Mouse (Mus musculus) small intestine, adult 2 months (tissue): Measurements from ENCODE around the gene Kif24. TPM values are rescaled to one million over a fixed set of nuclear protein-coding genes. Genes with fewer than 3 reads are reported as not detected.

Experiments used
- H3K27ac ChIP-seq: fragments of 200-500 bp; 2 replicates; pipeline ENCODE4 v1.5.1; 2012; ENCODE audit warnings: low read depth, low read length, control low read depth, inconsistent platforms; ENCODE audit not compliant: insufficient read depth
- H3K27me3 ChIP-seq: fragments of 200-500 bp; 2 replicates; pipeline ENCODE4 v1.6.1; 2012; ENCODE audit warnings: mild to moderate bottlenecking, moderate library complexity, low read length, inconsistent platforms; ENCODE audit not compliant: control insufficient read depth, insufficient read depth
- H3K36me3 ChIP-seq: fragments of 200-500 bp; 2 replicates; pipeline ENCODE4 v1.6.1; 2012; ENCODE audit warnings: mild to moderate bottlenecking, low read length, control low read depth, inconsistent platforms; ENCODE audit not compliant: control insufficient read depth, insufficient read depth
- H3K4me1 ChIP-seq: fragments of 200-500 bp; 2 replicates; pipeline ENCODE4 v1.6.1; 2012; ENCODE audit warnings: low read length, inconsistent platforms, mixed read lengths; ENCODE audit not compliant: control insufficient read depth, insufficient read depth, insufficient read length
- H3K4me3 ChIP-seq: fragments of 200-500 bp; 2 replicates; pipeline ENCODE4 v1.5.1; 2012; ENCODE audit warnings: low read depth, mild to moderate bottlenecking, control low read depth, inconsistent platforms, low read length, moderate library complexity
- CTCF ChIP-seq: fragments of 200-500 bp; IDR thresholded peaks from 2 replicates; pipeline ENCODE4 v1.5.1; 2012; ENCODE audit warnings: low read depth, mild to moderate bottlenecking, control low read depth, inconsistent platforms, low read length, moderate library complexity, mixed read lengths; ENCODE audit not compliant: insufficient replicate concordance, insufficient read length; ENCODE audit errors: extremely low read depth
- POLR2A ChIP-seq: fragments of 200-500 bp; IDR thresholded peaks from 2 replicates; pipeline ENCODE4 v1.6.1; 2012; ENCODE audit warnings: low read depth, mild to moderate bottlenecking, control low read depth, inconsistent platforms, low read length, moderate library complexity
- WGBS: fragments of 180-500 bp; shearing (Covaris S2); methylation state at CpG from one replicate; pipeline ENCODE4 v1.1.7; 2018; 5-methylcytosine and 5-hydroxymethylcytosine counted together
- polyA plus RNA-seq: library from polyadenylated mRNA; depleted of rRNA; stranded (reverse); fragments of >200 nt; gene quantifications from 2 replicates; pipeline ENCODE4 v1.2.3, GENCODE M21; 2012; rRNA removed

Kif24 gene
- polyA plus RNA-seq, 1 experiment = 1.1 TPM

DNA sequence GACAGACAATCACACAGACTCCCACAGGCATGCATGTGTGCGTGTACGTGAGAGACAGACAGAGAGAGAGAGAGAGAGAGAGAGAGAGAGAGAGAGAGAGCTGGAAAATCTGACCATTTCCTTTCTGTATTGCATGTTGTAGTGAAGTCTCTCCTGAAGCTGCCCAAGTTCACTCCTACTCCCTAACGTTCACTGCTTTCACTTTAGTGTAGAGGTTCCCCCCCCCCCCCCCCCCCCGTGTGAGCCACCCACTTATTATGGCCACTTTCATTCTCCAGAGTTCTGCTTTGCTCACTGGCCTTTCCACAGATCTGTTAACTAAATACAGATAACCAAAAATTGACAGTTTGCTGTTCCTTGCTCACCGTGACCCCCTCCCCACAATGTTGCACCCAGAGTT lies 116.8 kb downstream of the Kif24 start:
- Histone ChIP-seq H3K27me3 (no peaks in the 10 kb centered on the region), H3K36me3 (peaks cover 2% of the 10 kb centered on the region; the same call in 1 of the 2 replicates), H3K4me3 (peak overlapping the region; percentile 10; the same call in 1 of the 2 replicates), H3K4me1 (peaks cover 14% of the 10 kb centered on the region), H3K27ac (peak overlapping the region; percentile 92)
- WGBS = 7% methylated on average over 5 of the region's 5 CpGs
- TF ChIP-seq CTCF (no peak), POLR2A (no peak)

DNA sequence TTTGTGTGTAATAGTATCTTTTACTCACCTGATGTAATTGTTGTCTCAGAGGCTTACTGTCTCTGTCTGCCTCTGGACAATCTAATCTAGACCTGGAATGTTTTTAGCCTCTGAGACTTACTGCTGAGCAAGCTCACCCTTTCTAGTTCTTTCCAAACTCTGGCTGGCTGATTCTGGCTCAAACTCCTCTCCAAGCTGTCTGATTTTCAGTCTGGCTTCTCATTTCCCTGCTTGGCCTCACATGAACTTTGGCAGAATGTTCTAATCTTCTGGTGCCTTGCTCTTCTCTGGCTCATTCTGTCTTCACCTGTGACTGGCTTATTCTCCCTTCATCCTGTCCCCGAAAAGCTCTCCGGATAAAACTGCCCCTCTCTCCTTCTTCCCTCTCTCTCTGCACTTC lies 118.7 kb downstream of the Kif24 start:
- Histone ChIP-seq H3K36me3 (no peaks in the 10 kb centered on the region), H3K4me1 (peaks cover 14% of the 10 kb centered on the region), H3K27ac (no peak overlapping the region), H3K27me3 (no peaks in the 10 kb centered on the region), H3K4me3 (no peak overlapping the region)
- no peak for TF ChIP-seq CTCF
- no peak for TF ChIP-seq POLR2A
- WGBS = 83% methylated on average over 2 of the region's 2 CpGs

DNA sequence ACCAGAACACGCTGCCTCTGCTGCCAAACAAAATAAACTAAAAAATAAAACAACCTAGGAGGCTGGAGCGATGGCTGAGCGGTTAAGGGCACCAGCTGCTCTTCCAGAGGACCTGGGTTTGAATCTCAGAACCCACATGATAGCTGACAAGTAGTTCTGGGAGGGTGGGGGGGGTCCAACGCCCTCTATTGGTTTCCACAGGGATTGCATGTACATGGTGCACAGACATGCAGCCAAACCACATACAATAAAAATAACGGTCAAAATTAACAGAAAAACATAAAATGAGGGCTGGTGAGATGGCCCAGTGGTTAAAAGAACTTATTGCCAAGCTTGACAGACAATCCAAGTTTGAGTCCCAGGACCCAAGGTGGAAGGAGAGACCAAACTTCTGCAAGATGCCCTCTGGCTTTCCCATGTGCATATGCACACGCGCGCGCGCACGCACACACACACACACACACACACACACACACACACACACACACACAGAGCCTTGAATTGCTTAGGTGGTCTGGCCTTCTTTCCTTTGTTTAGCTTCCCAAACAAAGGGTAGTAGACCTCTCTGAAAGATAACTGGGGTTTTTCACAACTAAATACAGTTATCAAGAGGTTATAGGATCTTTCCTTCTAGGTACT lies 123.7 kb downstream of the Kif24 start:
- no peak overlapping the region for H3K27ac ChIP-seq
- H3K4me1 ChIP-seq = peaks cover 2% of the 10 kb centered on the region; the same call in 1 of the 2 replicates
- no peak for TF ChIP-seq POLR2A
- TF ChIP-seq CTCF = peak; percentile 25; the same call in 1 of the 2 replicates
- H3K36me3 ChIP-seq = no peaks in the 10 kb centered on the region
- 82% methylated on average over 11 of the region's 11 CpGs for WGBS
- H3K27me3 ChIP-seq = no peaks in the 10 kb centered on the region
- H3K4me3 ChIP-seq = no peak overlapping the region

Other genes with a start within 250 kb of the Kif24 start
- gene Ubap2, start 189.7 kb downstream of the Kif24 start, polyA plus RNA-seq = 60.7 and 80.3 TPM in 2 replicates
- 12.2 and 27.5 TPM in 2 replicates for gene Dcaf12, start 150.0 kb downstream of the Kif24 start, polyA plus RNA-seq
- 11.3 and 24.6 TPM in 2 replicates for gene Ubap1, start 115.9 kb downstream of the Kif24 start, polyA plus RNA-seq
- gene Nudt2, start 264 bp upstream of the Kif24 start, polyA plus RNA-seq = 4.8 and 10.5 TPM in 2 replicates
- 4.6 and 10.2 TPM in 2 replicates for gene AI464131, start 38.2 kb upstream of the Kif24 start, polyA plus RNA-seq
- 0.37 TPM in 1 of 2 replicates, not detected in the other for gene 1110017D15Rik, start 52.4 kb upstream of the Kif24 start, polyA plus RNA-seq
- gene Fam219a, start 104.7 kb upstream of the Kif24 start, polyA plus RNA-seq = 12.5 and 16.0 TPM in 2 replicates
- gene Dnaic1, start 104.9 kb upstream of the Kif24 start, polyA plus RNA-seq = 1.3 and 5.4 TPM in 2 replicates
- gene Enho, start 175.4 kb upstream of the Kif24 start, polyA plus RNA-seq = 7.6 and 9.3 TPM in 2 replicates
- 1.7 and 2.0 TPM in 2 replicates for gene Cntfr, start 232.2 kb upstream of the Kif24 start, polyA plus RNA-seq
- 24.8 and 28.6 TPM in 2 replicates for gene Il11ra1, start 235.1 kb upstream of the Kif24 start, polyA plus RNA-seq
- gene Rpp25l, start 248.6 kb upstream of the Kif24 start, polyA plus RNA-seq = 25.4 and 48.7 TPM in 2 replicates